Mouse (Mus musculus): ENCODE results near the gene Samhd1.

- TF ChIP-seq POLR2A (IDR thresholded peaks at IDR 0.05; ENCODE audit: control insufficient read depth, extremely low read depth, insufficient read depth, low read length, poor library complexity), result no peak
- TF ChIP-seq CTCF (IDR thresholded peaks at IDR 0.05; ENCODE audit: borderline replicate concordance, control insufficient read depth, extremely low read depth, insufficient read depth, low read length, poor library complexity), result 0 out of 2 replicates have a peak, but pooled peaks have one; percentile 16
Measured at GRCm38 (mm10) chr2:157063241-157063700, 71.8 kb downstream of the Samhd1 start.

All from thymus, adult 2 months (tissue).